In genomic region chrX:153139734-153140515, GRCm38 (mm10) we compare ENCODE assay signal across 8 mouse cellular contexts. TPM values are rescaled to one million over a fixed set of nuclear protein-coding genes. Genes with fewer than 3 reads are reported as not detected.
DNase-seq lines count a peak whose midpoint lies in the region; ATAC-seq lines count a peak whose summit lies in the region.

Gene Rragb (plus strand): TSS chrX:153139981.

- no peaks in the 10 kb centered on the region for H3K9me3 ChIP-seq in intestine, embryonic 16.5 days (ENCODE audit: control insufficient read depth, low read length)

- ATAC-seq in intestine, embryonic 16.5 days: peak; percentile 97

- 13% methylated on average over 46 of the region's 47 CpGs for WGBS in intestine, embryonic 16.5 days

- H3K4me1 ChIP-seq in intestine, embryonic 16.5 days (ENCODE audit: control insufficient read depth, insufficient read depth, low read length): no peaks in the 10 kb centered on the region

- DNase-seq in adrenal gland, adult 8-10 months: peak; percentile 78
- DNase-seq in embryo, embryonic 11.5 days (ENCODE audit: low read depth, low spot score): peak; percentile 53
- peak; percentile 23 to 25 for DNase-seq in gastrocnemius, postnatal 36 days
- peak; percentile 82 to 90 for DNase-seq in left cerebral cortex, postnatal 25 days (ENCODE audit: low spot score in 2 of 2)
- peak; percentile 78 for DNase-seq in mesoderm, embryonic 11.5 days (ENCODE audit: low read depth, low spot score)
- DNase-seq in right cerebral cortex, postnatal 25 days: peak; percentile 80
- peak; percentile 31 to 64 for DNase-seq in urinary bladder, postnatal 36 days (ENCODE audit: low spot score in 2 of 2)

- peak within 1 kb of the TSS; percentile 51 for H3K4me3 ChIP-seq in intestine, embryonic 16.5 days (ENCODE audit: low read length)

- peaks cover 4% of the 10 kb centered on the region; the same call in 1 of the 2 replicates for H3K27me3 ChIP-seq in intestine, embryonic 16.5 days (replicated peaks; ENCODE audit: control insufficient read depth, insufficient read depth, low read length)

- H3K27ac ChIP-seq in intestine, embryonic 16.5 days (ENCODE audit: low read length): no peak within 1 kb of the TSS

- peak within 1 kb of the TSS; percentile 40 for H3K9ac ChIP-seq in intestine, embryonic 16.5 days (ENCODE audit: low read depth, low read length)

- no peaks in the 10 kb centered on the region for H3K36me3 ChIP-seq in intestine, embryonic 16.5 days (ENCODE audit: control insufficient read depth, insufficient read depth, low read length)

- peak within 1 kb of the TSS; percentile 73 for H3K4me2 ChIP-seq in intestine, embryonic 16.5 days (ENCODE audit: low read depth, low read length)

- intact Hi-C loops in gastrocnemius, postnatal 36 days (cut with DNase I): no loop called here
- intact Hi-C loops in left cerebral cortex, postnatal 25 days (cut with DNase I): loop anchor here (2.0 to 5.0 kb wide), 3 partner anchors 103 to 213 kb away; partner anchors contain the start of genes Mageh1 and Usp51

RNA-seq across cellular contexts. Expression of gene Rragb, which starts in this region (rescaled TPM):
- total RNA-seq in adrenal gland, adult 8-10 months (2022): 10 to 100 TPM; 13.6 to 17.2 (median 15.7) TPM
- total RNA-seq in gastrocnemius, postnatal 36 days (2021): 1 to 10 TPM; 1.6 to 3.3 TPM
- 0.93 and 2.0 TPM in 2 replicates for polyA plus RNA-seq in intestine, embryonic 16.5 days (2015; fragmentation: Nextera tagmentation; extraction: Ambion mirVana)
- 10 to 100 TPM; 77.3 to 79.5 TPM for total RNA-seq in left cerebral cortex, postnatal 25 days (2021)

Comparison
In these comparisons a context has a peak if more than half of its experiments do, and no peak if none do; other contexts are left out.
1. RNA of gene Rragb (total RNA-seq): 77.3 to 79.5 TPM in left cerebral cortex, postnatal 25 days; 13.6 to 17.2 TPM in adrenal gland, adult 8-10 months and 1.6 to 3.3 TPM in gastrocnemius, postnatal 36 days; every median in the first group is over 4 times any median in the second.
2. DNase-seq: peak in every context shown above with its lines; median percentile 86 in left cerebral cortex, postnatal 25 days; 80 in right cerebral cortex, postnatal 25 days; 78 in adrenal gland, adult 8-10 months; 78 in mesoderm, embryonic 11.5 days; 53 in embryo, embryonic 11.5 days; 48 in urinary bladder, postnatal 36 days; 24 in gastrocnemius, postnatal 36 days.